20 mouse cellular contexts compared by ENCODE assay signal in genomic region chr13:51290021-51290424, GRCm38 (mm10).
DNase-seq lines count a peak whose midpoint lies in the region; ATAC-seq and TF ChIP-seq lines count a peak whose summit lies in the region.
"Had no signal": no experiment of that assay in that cellular context is flagged by ENCODE, and none has a peak within 500 bp of the region (broad histone marks: within the 10 kb centered on the region; RNA-seq: fewer than 3 reads in every experiment).

No protein-coding gene starts in this region.

- 75% methylated on average over 7 of the region's 7 CpGs for WGBS in hindbrain, embryonic 13.5 days
- 74% methylated on average over 7 of the region's 7 CpGs for WGBS in hindbrain, embryonic 12.5 days
- 68% methylated on average over 7 of the region's 7 CpGs for WGBS in midbrain, postnatal 0 days
- 85% methylated on average over 7 of the region's 7 CpGs for WGBS in midbrain, embryonic 11.5 days

- H3K4me1 ChIP-seq in hindbrain, embryonic 13.5 days (replicated peaks), result no peaks in the 10 kb centered on the region
- no peaks in the 10 kb centered on the region for H3K4me1 ChIP-seq in hindbrain, embryonic 12.5 days
- no peaks in the 10 kb centered on the region for H3K4me1 ChIP-seq in midbrain, postnatal 0 days (ENCODE audit: insufficient read depth, low read length)
- no peaks in the 10 kb centered on the region for H3K4me1 ChIP-seq in midbrain, embryonic 11.5 days (ENCODE audit: control insufficient read depth, insufficient read depth, low read length)
- H3K4me1 ChIP-seq: megakaryocyte, embryonic 14.5 days had no signal

- no peaks in the 10 kb centered on the region for H3K36me3 ChIP-seq in hindbrain, embryonic 13.5 days
- no peaks in the 10 kb centered on the region for H3K36me3 ChIP-seq in hindbrain, embryonic 12.5 days
- no peaks in the 10 kb centered on the region for H3K36me3 ChIP-seq in midbrain, postnatal 0 days (ENCODE audit: insufficient read depth, low read length)
- H3K36me3 ChIP-seq in midbrain, embryonic 11.5 days (ENCODE audit: control insufficient read depth, insufficient read depth, low read length), result no peaks in the 10 kb centered on the region
- H3K36me3 ChIP-seq: embryonic facial prominence, embryonic 13.5 days; G1E; heart, embryonic 15.5 days; kidney, embryonic 15.5 days; limb, embryonic 15.5 days had no signal

- H3K4me2 ChIP-seq in hindbrain, embryonic 13.5 days, result no peak overlapping the region
- H3K4me2 ChIP-seq in hindbrain, embryonic 12.5 days (replicated peaks), result no peak overlapping the region
- H3K4me2 ChIP-seq in midbrain, postnatal 0 days (ENCODE audit: low read depth, low read length, poor library complexity, severe bottlenecking), result no peak overlapping the region
- H3K4me2 ChIP-seq in midbrain, embryonic 11.5 days, result no peak overlapping the region
- H3K4me2 ChIP-seq: embryonic facial prominence, embryonic 13.5 days; heart, embryonic 15.5 days; kidney, embryonic 15.5 days; limb, embryonic 15.5 days; lung, embryonic 14.5 days had no signal

- H3K9ac ChIP-seq in hindbrain, embryonic 13.5 days, result no peak overlapping the region
- no peak overlapping the region for H3K9ac ChIP-seq in hindbrain, embryonic 12.5 days
- no peak overlapping the region for H3K9ac ChIP-seq in midbrain, postnatal 0 days (replicated peaks; ENCODE audit: low read length, poor library complexity, severe bottlenecking)
- H3K9ac ChIP-seq in midbrain, embryonic 11.5 days (ENCODE audit: low read length), result no peak overlapping the region
- H3K9ac ChIP-seq: embryonic facial prominence, embryonic 13.5 days; heart, embryonic 15.5 days; kidney, embryonic 15.5 days; limb, embryonic 15.5 days; lung, embryonic 14.5 days had no signal

- no peaks in the 10 kb centered on the region for H3K27me3 ChIP-seq in hindbrain, embryonic 13.5 days
- no peaks in the 10 kb centered on the region for H3K27me3 ChIP-seq in hindbrain, embryonic 12.5 days
- H3K27me3 ChIP-seq in midbrain, postnatal 0 days (ENCODE audit: insufficient read depth, low read length), result no peaks in the 10 kb centered on the region
- H3K27me3 ChIP-seq in midbrain, embryonic 11.5 days (ENCODE audit: control insufficient read depth, insufficient read depth, low read length), result no peaks in the 10 kb centered on the region
- H3K27me3 ChIP-seq: embryonic facial prominence, embryonic 13.5 days; heart, embryonic 15.5 days; kidney, embryonic 15.5 days; limb, embryonic 15.5 days; megakaryocyte, embryonic 14.5 days had no signal

- 0 out of 2 replicates have a peak, but pooled peaks have one; percentile 39 for ATAC-seq in hindbrain, embryonic 13.5 days (ENCODE audit: low FRiP score)
- ATAC-seq in hindbrain, embryonic 12.5 days (ENCODE audit: low FRiP score), result no peak
- peak; percentile 71; the same call in 1 of the 2 replicates for ATAC-seq in midbrain, postnatal 0 days (ENCODE audit: low FRiP score)
- ATAC-seq in midbrain, embryonic 11.5 days (ENCODE audit: low FRiP score), result no peak
- ATAC-seq: forebrain, embryonic 14.5 days; inflammation-experienced regulatory T-cells, adult 6 months had no signal

- peak; percentile 51 for DNase-seq in midbrain, postnatal 0 days (ENCODE audit: low spot score)
- no peak for DNase-seq in midbrain, embryonic 11.5 days (ENCODE audit: low spot score, missing footprints)
- peak; percentile 16 to 20 for DNase-seq in left cerebral cortex, adult 18-20 months (ENCODE audit: low spot score in 2 of 2)
- no peak for DNase-seq in testis, postnatal 14 days (ENCODE audit: low spot score)
- DNase-seq in cerebellum, adult 9-11 months, result no peak
- DNase-seq: adrenal gland, postnatal 14 days; cerebellum, postnatal 36 days; lung, embryonic 14.5 days; spleen, adult 18-20 months had no signal

- peak overlapping the region; percentile 64 for H3K27ac ChIP-seq in hindbrain, embryonic 13.5 days
- no peak overlapping the region for H3K27ac ChIP-seq in hindbrain, embryonic 12.5 days
- H3K27ac ChIP-seq in midbrain, postnatal 0 days (ENCODE audit: low read depth, low read length), result peak overlapping the region; percentile 76
- no peak overlapping the region for H3K27ac ChIP-seq in midbrain, embryonic 11.5 days (ENCODE audit: low read depth, low read length)
- H3K27ac ChIP-seq: embryonic facial prominence, embryonic 13.5 days; heart, embryonic 15.5 days; limb, embryonic 15.5 days; stomach, postnatal 0 days had no signal

- H3K9me3 ChIP-seq in hindbrain, embryonic 13.5 days, result no peaks in the 10 kb centered on the region
- no peaks in the 10 kb centered on the region for H3K9me3 ChIP-seq in hindbrain, embryonic 12.5 days (replicated peaks)
- H3K9me3 ChIP-seq in midbrain, postnatal 0 days (ENCODE audit: low read length), result no peaks in the 10 kb centered on the region
- H3K9me3 ChIP-seq in midbrain, embryonic 11.5 days (ENCODE audit: control insufficient read depth, low read length), result no peaks in the 10 kb centered on the region
- H3K9me3 ChIP-seq: embryonic facial prominence, embryonic 13.5 days; heart, embryonic 15.5 days; kidney, embryonic 15.5 days; limb, embryonic 15.5 days had no signal

- TF ChIP-seq CTCF in midbrain, postnatal 0 days (IDR thresholded peaks at IDR 0.05), result no peak

- H3K4me3 ChIP-seq in hindbrain, embryonic 13.5 days, result no peak overlapping the region
- H3K4me3 ChIP-seq in hindbrain, embryonic 12.5 days, result no peak overlapping the region
- no peak overlapping the region for H3K4me3 ChIP-seq in midbrain, postnatal 0 days (ENCODE audit: low read depth, low read length)
- H3K4me3 ChIP-seq in midbrain, embryonic 11.5 days (ENCODE audit: low read depth, low read length), result no peak overlapping the region
- H3K4me3 ChIP-seq: embryonic facial prominence, embryonic 13.5 days; heart, embryonic 15.5 days; kidney, embryonic 15.5 days; limb, embryonic 15.5 days; megakaryocyte, embryonic 14.5 days had no signal

Comparison
In these comparisons a context has a peak if more than half of its experiments do, and no peak if none do; other contexts are left out.
1. ATAC-seq: peak in hindbrain, embryonic 13.5 days (single experiment) and midbrain, postnatal 0 days (single experiment); none in hindbrain, embryonic 12.5 days (single experiment) and midbrain, embryonic 11.5 days (single experiment).
2. H3K27ac ChIP-seq: peak in hindbrain, embryonic 13.5 days (single experiment) and midbrain, postnatal 0 days (single experiment); none in hindbrain, embryonic 12.5 days (single experiment) and midbrain, embryonic 11.5 days (single experiment).
3. DNase-seq: peak in midbrain, postnatal 0 days (single experiment) and left cerebral cortex, adult 18-20 months (2 of 2); none in midbrain, embryonic 11.5 days (single experiment), testis, postnatal 14 days (single experiment) and cerebellum, adult 9-11 months (single experiment).